Mouse (Mus musculus): ENCODE measurements around the gene Mmp25.
"Not testable (repeated sequence)": the region's sequence is repeated elsewhere in the genome, so short reads cannot be mapped to it uniquely, and the experiment has no call there.

Mmp25 gene

GRCm38 (mm10) chr17:23601836-23602585, 43.1 kb downstream of the Mmp25 start:
- in situ Hi-C loops (cut with MboI; ENCODE audit: low sequenced_read_pairs): loop anchor here (5.0 kb wide), 1 partner anchor 35 kb away; no protein-coding TSS in a partner anchor

GRCm38 (mm10) chr17:23600641-23601622, 44.1 kb downstream of the Mmp25 start, which contains the start of gene Zscan10:
Zscan10 (plus strand) TSS chr17:23600856.
- in situ Hi-C loops (cut with MboI; ENCODE audit: low sequenced_read_pairs): loop anchor here (5.0 kb wide), 1 partner anchor 34 kb away; no protein-coding TSS in a partner anchor

GRCm38 (mm10) chr17:23599605-23600063, 45.4 kb downstream of the Mmp25 start:
- in situ Hi-C loops (cut with MboI; ENCODE audit: low sequenced_read_pairs): loop anchor here (5.0 kb wide), 1 partner anchor 32 kb away; no protein-coding TSS in a partner anchor

- in situ Hi-C loops (cut with MboI; ENCODE audit: low sequenced_read_pairs): no loop called here
Observed at GRCm38 (mm10) chr17:23598582-23599552, 46.2 kb downstream of the Mmp25 start, which contains the start of gene Zfp13. Zfp13 (minus strand) TSS chr17:23599487.

- in situ Hi-C loops (cut with MboI; ENCODE audit: low sequenced_read_pairs): not testable (repeated sequence)
Observed at GRCm38 (mm10) chr17:23595139-23595538, 49.9 kb downstream of the Mmp25 start.

- in situ Hi-C loops (cut with MboI; ENCODE audit: low sequenced_read_pairs): no loop called here
Observed at GRCm38 (mm10) chr17:23592926-23593300, 52.2 kb downstream of the Mmp25 start.

GRCm38 (mm10) chr17:23592208-23592925, 52.7 kb downstream of the Mmp25 start:
- in situ Hi-C loops (cut with MboI; ENCODE audit: low sequenced_read_pairs): no loop called here

- in situ Hi-C loops (cut with MboI; ENCODE audit: low sequenced_read_pairs): no loop called here
Observed at GRCm38 (mm10) chr17:23587253-23587652, 57.8 kb downstream of the Mmp25 start.

- in situ Hi-C loops (cut with MboI; ENCODE audit: low sequenced_read_pairs): no loop called here
Observed at GRCm38 (mm10) chr17:23585721-23586491, 59.2 kb downstream of the Mmp25 start.

GRCm38 (mm10) chr17:23584786-23585185, 60.3 kb downstream of the Mmp25 start:
- in situ Hi-C loops (cut with MboI; ENCODE audit: low sequenced_read_pairs): no loop called here

Measured in CH12F3 (cell line).